Mouse (Mus musculus): ENCODE data around the gene Gnb5.

DNA sequence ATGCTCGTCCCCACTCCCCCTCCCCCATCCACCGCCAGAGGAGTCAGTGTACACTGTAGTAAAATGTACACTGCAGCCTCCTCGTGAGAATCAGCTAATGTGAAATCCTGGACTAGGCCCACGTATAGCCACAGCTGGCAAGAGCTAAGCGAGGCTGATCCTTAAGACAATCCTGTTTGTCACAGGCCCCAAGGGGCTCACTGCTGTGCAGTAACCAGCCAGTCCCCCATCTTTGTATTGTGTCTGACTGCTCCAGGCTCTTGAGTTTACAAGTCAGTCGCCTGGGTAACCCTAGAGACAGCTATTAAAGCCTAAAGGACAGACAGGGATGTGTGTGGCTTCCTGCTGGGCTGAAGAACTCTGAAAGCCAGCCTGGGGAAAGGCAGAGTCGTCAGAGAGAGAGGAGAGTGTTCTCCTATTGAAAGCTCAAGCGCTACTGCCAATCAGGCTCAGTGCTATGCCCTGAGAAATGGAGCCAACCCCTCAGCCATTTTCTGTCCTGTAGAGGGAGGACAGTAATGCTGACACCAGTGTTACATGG lies 44.7 kb upstream of the Gnb5 start:
- TF ChIP-seq CTCF (conservative IDR thresholded peaks at IDR 0.05; ENCODE audit: low read length) (no peak), POU5F1 (IDR thresholded peaks at IDR 0.05; ENCODE audit: borderline replicate concordance, low read length) (no peak)

All from E14TG2a.4 (cell line).